In genomic region chr6:94286555-94286954, GRCm38 (mm10) we compare ENCODE assay signal across 17 mouse cellular contexts.
"Had no signal": no experiment of that assay in that cellular context is flagged by ENCODE, and none has a peak within 500 bp of the region (broad histone marks: within the 10 kb centered on the region; RNA-seq: fewer than 3 reads in every experiment).

No protein-coding gene starts in this region.

- H3K4me2 ChIP-seq: liver, embryonic 11.5 days; liver, embryonic 13.5 days; liver, embryonic 15.5 days; lung, embryonic 15.5 days; midbrain, embryonic 12.5 days; midbrain, embryonic 15.5 days; neural tube, embryonic 12.5 days; stomach, embryonic 15.5 days had no signal

- H3K4me3 ChIP-seq: liver, embryonic 13.5 days; liver, embryonic 15.5 days; lung, embryonic 15.5 days; megakaryocyte, embryonic 14.5 days; midbrain, embryonic 12.5 days; midbrain, embryonic 15.5 days; neural tube, embryonic 12.5 days; stomach, embryonic 15.5 days had no signal

- DNase-seq: liver; liver, embryonic 13.5 days; liver, postnatal 0 days; right cerebral cortex, postnatal 14 days; thymus, adult 2 months; thymus, postnatal 25 days; thymus, postnatal 4 days had no signal

- H3K36me3 ChIP-seq: liver, embryonic 13.5 days; liver, embryonic 15.5 days; lung, embryonic 15.5 days; midbrain, embryonic 12.5 days; midbrain, embryonic 15.5 days; neural tube, embryonic 12.5 days had no signal

- H3K9me3 ChIP-seq: liver, embryonic 13.5 days; liver, embryonic 15.5 days; midbrain, embryonic 12.5 days; midbrain, embryonic 15.5 days; stomach, embryonic 15.5 days had no signal

- ATAC-seq: liver, postnatal 0 days; midbrain, embryonic 15.5 days had no signal

- H3K9ac ChIP-seq: liver, embryonic 13.5 days; liver, embryonic 15.5 days; liver, postnatal 0 days; lung, embryonic 15.5 days; midbrain, embryonic 12.5 days; midbrain, embryonic 15.5 days; neural tube, embryonic 12.5 days; stomach, embryonic 15.5 days had no signal

- H3K27me3 ChIP-seq: lung, embryonic 15.5 days; midbrain, embryonic 15.5 days; neural tube, embryonic 12.5 days; stomach, embryonic 15.5 days had no signal

- H3K27ac ChIP-seq: liver, embryonic 13.5 days; liver, embryonic 15.5 days; lung, embryonic 15.5 days; macrophage; midbrain, embryonic 12.5 days; midbrain, embryonic 15.5 days; neural tube, embryonic 12.5 days; stomach, embryonic 15.5 days; stomach, postnatal 0 days had no signal
